Mouse (Mus musculus) liver, adult (tissue): ENCODE measurements around the gene Rnase10.

Experiments
- GATA4 ChIP-seq: IDR thresholded peaks from 2 replicates; pipeline ENCODE4 v1.6.1; 2014; ENCODE audit warnings: mild to moderate bottlenecking, low read length; ENCODE audit not compliant: insufficient replicate concordance

The Rnase10 gene

DNA sequence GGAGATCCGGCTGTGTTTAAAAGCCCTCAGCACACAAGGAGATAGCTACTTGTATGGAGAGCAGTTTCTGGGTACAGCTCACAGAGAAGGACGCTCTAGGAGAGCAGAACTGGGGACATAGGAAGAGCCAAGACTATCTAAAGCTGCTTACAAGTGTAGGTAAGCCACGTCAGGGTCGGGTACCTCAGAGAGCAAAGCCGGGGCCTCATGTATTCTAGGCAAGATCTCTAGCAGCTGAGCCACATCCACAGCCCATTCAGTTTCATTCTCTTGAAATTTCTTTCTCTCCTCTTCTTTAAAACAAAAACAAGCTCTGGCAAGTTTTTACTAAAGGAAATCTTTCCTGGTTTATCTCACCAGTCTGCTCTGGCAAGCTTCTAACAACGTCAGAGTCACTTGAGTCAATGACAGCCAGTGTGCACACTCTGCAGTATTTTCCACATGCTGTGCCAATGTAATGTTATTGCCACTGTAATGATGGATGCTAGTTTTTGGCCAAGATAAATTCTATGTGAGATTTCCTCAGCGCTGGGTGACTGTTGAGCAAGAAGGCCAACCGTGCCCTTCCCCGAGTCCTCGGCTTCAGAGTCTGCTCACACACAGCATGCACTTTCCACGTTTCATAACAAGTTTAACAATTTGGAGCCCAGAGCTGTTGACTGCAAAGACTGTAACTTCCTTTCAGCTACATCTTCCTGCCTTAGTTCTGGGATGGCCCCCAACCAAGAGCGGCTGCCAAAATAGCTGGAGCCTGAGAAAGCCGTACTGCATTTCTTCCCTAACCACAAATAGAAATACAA lies 563 bp downstream of the Rnase10 start:
- TF ChIP-seq GATA4: peak; percentile 59; the same call in 1 of the 2 replicates

- no peak for TF ChIP-seq GATA4
These were observed 1.2 kb downstream of the Rnase10 start for GRCm38 (mm10) chr14:51008781-51009180.

GRCm38 (mm10) chr14:51009572-51009971 lies 2.0 kb downstream of the Rnase10 start:
- no peak for TF ChIP-seq GATA4

DNA sequence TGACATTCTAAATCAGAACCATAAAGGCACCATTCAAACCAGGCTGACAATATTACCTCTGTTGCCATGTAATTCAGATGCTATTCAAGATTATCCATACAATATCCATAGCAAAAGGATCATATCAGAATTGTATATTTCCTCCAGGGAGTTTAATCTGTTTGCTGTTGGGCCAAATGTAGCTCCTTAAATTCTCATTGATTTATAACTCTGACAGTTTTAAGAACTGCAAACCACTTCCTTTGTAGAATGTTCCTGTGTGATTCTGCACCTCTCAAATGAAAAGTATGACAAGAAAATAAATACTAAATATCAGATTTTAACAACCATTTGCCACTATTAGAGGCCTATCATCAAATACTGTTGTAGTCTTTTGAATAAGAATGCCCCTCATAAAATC lies 8.2 kb downstream of the Rnase10 start:
- no peak for TF ChIP-seq GATA4

- no peak for TF ChIP-seq GATA4
These were observed 9.7 kb downstream of the Rnase10 start for GRCm38 (mm10) chr14:51017256-51017655.

- TF ChIP-seq GATA4: no peak
These were observed 15.9 kb downstream of the Rnase10 start for GRCm38 (mm10) chr14:51023457-51023856.

GRCm38 (mm10) chr14:51024820-51025219 lies 17.3 kb downstream of the Rnase10 start:
- TF ChIP-seq GATA4: no peak

- TF ChIP-seq GATA4: no peak
These were observed 19.0 kb downstream of the Rnase10 start for GRCm38 (mm10) chr14:51026391-51027133.

GRCm38 (mm10) chr14:51027387-51028155 lies 20.0 kb downstream of the Rnase10 start:
- no peak for TF ChIP-seq GATA4

DNA sequence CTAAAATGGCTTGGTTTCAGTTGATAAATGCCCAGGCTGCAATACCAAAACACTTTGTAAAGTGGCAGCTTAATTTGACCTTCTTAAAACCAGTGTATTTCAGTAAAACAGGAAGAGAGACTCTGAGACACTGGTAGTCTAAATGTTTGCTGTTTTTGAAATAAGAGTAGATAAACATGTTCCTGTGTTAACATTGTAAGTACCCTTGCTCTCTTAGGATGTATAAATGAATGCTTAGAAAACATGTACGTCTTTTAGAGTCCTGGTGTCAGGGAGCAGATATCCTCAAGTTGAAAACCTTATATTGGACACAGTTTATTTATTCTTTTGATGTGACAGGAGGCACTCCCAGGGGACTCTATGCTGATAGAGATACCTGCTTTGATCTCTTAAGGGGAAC lies 27.7 kb downstream of the Rnase10 start:
- TF ChIP-seq GATA4: no peak

DNA sequence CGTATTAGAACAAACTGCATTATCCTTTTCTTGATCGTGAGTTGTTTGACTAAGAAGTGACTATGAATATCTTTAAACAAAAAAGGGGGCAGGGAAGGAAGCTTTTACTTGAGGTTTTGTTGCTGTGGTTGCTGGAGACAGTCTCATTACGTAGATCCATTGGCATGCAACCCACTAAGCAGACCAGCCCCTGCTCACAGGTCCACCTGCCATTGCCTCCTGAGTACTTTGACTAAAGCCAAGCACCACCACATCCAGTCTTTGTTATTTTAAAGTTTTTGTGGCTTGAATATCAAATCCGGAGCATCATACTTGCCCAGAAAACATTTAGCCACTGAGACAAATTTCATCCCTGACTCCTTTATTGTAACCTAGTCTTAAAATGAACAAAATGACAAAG lies 28.7 kb downstream of the Rnase10 start:
- TF ChIP-seq GATA4: no peak

DNA sequence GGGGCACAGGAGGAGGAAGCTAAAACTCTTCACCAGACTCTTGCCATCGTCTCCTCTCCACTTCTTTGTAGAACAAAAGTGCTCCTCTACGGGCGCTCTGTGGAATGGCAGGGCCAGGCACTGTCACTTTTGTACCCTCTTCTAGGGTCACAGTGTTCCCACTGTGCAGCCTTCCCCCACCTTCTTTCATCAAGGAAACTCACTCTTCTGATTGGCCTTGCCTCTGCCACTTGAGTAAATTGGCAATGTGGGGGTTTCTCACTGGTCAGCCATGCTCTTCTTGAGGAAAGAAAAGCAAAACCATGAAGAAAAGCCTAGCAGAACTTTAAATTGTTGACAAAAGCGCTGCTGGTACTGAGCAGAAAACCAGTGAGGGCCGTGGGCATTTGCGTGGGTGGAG lies 34.2 kb downstream of the Rnase10 start, which contains the start of gene Rnase9:
Gene Rnase9, minus strand, starts transcription at position 101 of the 400 bp plus-strand sequence.
- no peak for TF ChIP-seq GATA4

DNA sequence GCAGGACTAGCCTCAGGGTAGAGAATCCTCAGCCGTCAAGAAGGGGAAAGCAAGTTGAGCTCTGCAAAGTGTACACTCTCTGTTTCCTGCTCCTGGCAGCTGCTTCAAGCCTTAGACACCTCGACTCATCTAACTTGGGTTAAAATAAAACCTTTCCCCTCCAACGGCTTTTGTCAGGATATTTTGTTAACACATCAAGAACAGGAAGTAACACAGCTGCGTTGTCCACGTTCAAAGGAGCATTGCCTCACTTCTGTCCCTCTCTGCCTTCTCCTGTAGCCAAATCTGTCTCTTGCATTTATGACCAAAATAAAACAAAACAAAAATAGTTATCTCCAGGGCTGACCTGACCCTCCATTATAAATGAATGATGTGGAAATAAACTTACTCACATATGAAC lies 40.3 kb downstream of the Rnase10 start:
- no peak for TF ChIP-seq GATA4

DNA sequence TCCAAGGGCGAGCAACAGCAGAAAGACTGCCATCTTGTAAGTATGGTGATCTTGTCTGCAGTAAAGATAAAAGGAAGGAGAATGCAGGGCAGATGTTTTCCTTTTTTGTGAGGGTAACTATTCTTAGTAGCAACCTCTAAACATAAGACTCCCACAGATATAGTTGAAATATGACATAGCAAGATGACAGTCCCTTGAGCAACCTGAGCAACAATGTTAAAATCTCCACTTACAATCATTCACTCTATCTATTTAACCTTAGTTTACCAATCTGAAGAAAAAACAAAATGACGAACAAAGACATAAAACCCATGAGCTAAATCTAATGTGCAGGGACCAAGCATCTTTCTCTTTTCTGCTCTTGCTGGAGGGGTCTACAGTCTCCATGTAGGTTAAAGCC lies 42.5 kb downstream of the Rnase10 start, which contains the start of gene Rnase11:
Gene Rnase11, minus strand, starts transcription at position 101 of the 400 bp plus-strand sequence.
- no peak for TF ChIP-seq GATA4

- no peak for TF ChIP-seq GATA4
These were observed 44.4 kb downstream of the Rnase10 start for GRCm38 (mm10) chr14:51051941-51052340.
